Mouse (Mus musculus) heart, embryonic 14.5 days (tissue): ENCODE data around the gene Gm11060. TPM values are rescaled to one million over a fixed set of nuclear protein-coding genes. Genes with fewer than 3 reads are reported as not detected.

ENCODE experiments used
- ATAC-seq: fragments of 200-750 bp; cut with Nextera tagmentation; 2 replicates; pipeline ENCODE4 v1.8.0; 2017; ENCODE audit warnings: low read depth, moderate TSS enrichment; ENCODE audit not compliant: insufficient number of reproducible peaks, insufficient read depth, low FRiP score
- H3K27ac ChIP-seq, 2 experiments: fragments of 200-500 bp in 1 of 2; fragments of 300-500 bp in 1 of 2; sonication (generic) in 1 of 2; replicated peaks in 1 of 2; 2 replicates each; pipeline ENCODE4 v1.5.1; 2012 to 2014; ENCODE audit warnings: low read depth in 2 of 2, low read length in 2 of 2, control low read depth in 1 of 2, mild to moderate bottlenecking in 1 of 2, mixed read lengths in 1 of 2; ENCODE audit not compliant: control insufficient read depth in 1 of 2, insufficient read depth in 1 of 2
- H3K27me3 ChIP-seq: fragments of 300-500 bp; sonication (generic); 2 replicates; pipeline ENCODE4 v1.6.1; 2014; ENCODE audit warnings: mild to moderate bottlenecking, low read length, control low read depth; ENCODE audit not compliant: control insufficient read depth, insufficient read depth
- H3K36me3 ChIP-seq: fragments of 300-500 bp; sonication (generic); 2 replicates; pipeline ENCODE4 v1.6.1; 2014; ENCODE audit warnings: mild to moderate bottlenecking, control low read depth, low read length, mixed read lengths; ENCODE audit not compliant: control insufficient read depth, insufficient read depth
- H3K4me1 ChIP-seq, 2 experiments: fragments of 200-500 bp in 1 of 2; fragments of 300-500 bp in 1 of 2; sonication (generic) in 1 of 2; 2 replicates each; pipeline ENCODE4 v1.6.1; 2012 to 2014; ENCODE audit warnings: low read length in 2 of 2, control low read depth in 1 of 2, mixed read lengths in 1 of 2; ENCODE audit not compliant: control insufficient read depth in 2 of 2, insufficient read depth in 2 of 2
- H3K4me2 ChIP-seq: fragments of 300-500 bp; sonication (generic); 2 replicates; pipeline ENCODE4 v1.6.1; 2014; ENCODE audit warnings: mild to moderate bottlenecking, low read length
- H3K4me3 ChIP-seq, 2 experiments: fragments of 200-500 bp in 1 of 2; fragments of 300-500 bp in 1 of 2; sonication (generic) in 1 of 2; 2 replicates each; pipeline ENCODE4 v1.5.1; 2012 to 2014; ENCODE audit warnings: low read length in 2 of 2, mild to moderate bottlenecking in 2 of 2, control low read depth in 1 of 2, low read depth in 1 of 2, moderate library complexity in 1 of 2; ENCODE audit not compliant: control insufficient read depth in 1 of 2, insufficient read depth in 1 of 2
- H3K9ac ChIP-seq: fragments of 300-500 bp; sonication (generic); 2 replicates; pipeline ENCODE4 v1.6.1; 2014; ENCODE audit warnings: mild to moderate bottlenecking, low read length
- H3K9me3 ChIP-seq: fragments of 300-500 bp; sonication (generic); 2 replicates; pipeline ENCODE4 v1.6.1; 2016; ENCODE audit warnings: low read length, control low read depth; ENCODE audit not compliant: control insufficient read depth
- WGBS: fragments of 180-500 bp; shearing (Covaris S2); extraction: QIAGEN DNeasy Blood & Tissue Kit; methylation state at CpG from one replicate; pipeline ENCODE4 v1.1.7; 2014; 5-methylcytosine and 5-hydroxymethylcytosine counted together
- polyA plus RNA-seq: library from polyadenylated mRNA; unstranded; fragments of >200 nt; fragmentation: Nextera tagmentation; extraction: Ambion mirVana; gene quantifications from 2 replicates; pipeline ENCODE4 v1.2.1, GENCODE M21; 2014

The Gm11060 gene
- polyA plus RNA-seq = not detected in 2 replicates

- no peak for ATAC-seq
- H3K4me1 ChIP-seq = peaks cover 13 to 15% of the 10 kb centered on the region in 2 experiments
- H3K27me3 ChIP-seq = no peaks in the 10 kb centered on the region
- 76% methylated on average over 2 of the region's 2 CpGs for WGBS
- H3K27ac ChIP-seq = no peak within 1 kb of the TSS
- no peak within 1 kb of the TSS for H3K4me3 ChIP-seq
- no peaks in the 10 kb centered on the region for H3K36me3 ChIP-seq
- H3K9ac ChIP-seq = no peak within 1 kb of the TSS
- H3K9me3 ChIP-seq = no peaks in the 10 kb centered on the region
- no peak within 1 kb of the TSS for H3K4me2 ChIP-seq
Observed at GRCm38 (mm10) chr2:105091718-105092117, at the start of gene Gm11060. Gm11060 (plus strand) TSS chr2:105092018.

- Histone ChIP-seq H3K27ac (no peak overlapping the region), H3K9ac (no peak overlapping the region), H3K4me2 (no peak overlapping the region), H3K4me1 (no peaks in the 10 kb centered on the region), H3K36me3 (no peaks in the 10 kb centered on the region), H3K27me3 (no peaks in the 10 kb centered on the region), H3K9me3 (no peaks in the 10 kb centered on the region), H3K4me3 (no peak overlapping the region)
- WGBS = 70% methylated on average over 4 of the region's 4 CpGs
- ATAC-seq = no peak
Observed at GRCm38 (mm10) chr2:105043152-105043551, 48.7 kb upstream of the Gm11060 start.

GRCm38 (mm10) chr2:105048301-105048700 is 43.5 kb upstream of the Gm11060 start:
- Histone ChIP-seq H3K27me3 (no peaks in the 10 kb centered on the region), H3K9me3 (no peaks in the 10 kb centered on the region), H3K4me2 (no peak overlapping the region), H3K27ac (no peak overlapping the region), H3K36me3 (no peaks in the 10 kb centered on the region), H3K4me1 (no peaks in the 10 kb centered on the region), H3K9ac (no peak overlapping the region), H3K4me3 (no peak overlapping the region)
- ATAC-seq = no peak
- 64% methylated on average over 1 of the region's 1 CpGs for WGBS

- Histone ChIP-seq H3K36me3 (no peaks in the 10 kb centered on the region), H3K27ac (no peak overlapping the region), H3K4me2 (no peak overlapping the region), H3K9me3 (no peaks in the 10 kb centered on the region), H3K4me3 (no peak overlapping the region), H3K4me1 (no peaks in the 10 kb centered on the region), H3K9ac (no peak overlapping the region), H3K27me3 (no peaks in the 10 kb centered on the region)
- ATAC-seq = no peak
- 72% methylated on average over 1 of the region's 1 CpGs for WGBS
Observed at GRCm38 (mm10) chr2:105055529-105055928, 36.3 kb upstream of the Gm11060 start.

- Histone ChIP-seq H3K27me3 (no peaks in the 10 kb centered on the region), H3K9me3 (no peaks in the 10 kb centered on the region), H3K4me1 (no peaks in the 10 kb centered on the region), H3K4me3 (no peak overlapping the region), H3K9ac (no peak overlapping the region), H3K27ac (no peak overlapping the region), H3K36me3 (no peaks in the 10 kb centered on the region), H3K4me2 (no peak overlapping the region)
- no peak for ATAC-seq
- WGBS = 60% methylated on average over 7 of the region's 7 CpGs
Observed at GRCm38 (mm10) chr2:105058577-105059116, 33.2 kb upstream of the Gm11060 start.

- no peaks in the 10 kb centered on the region for H3K36me3 ChIP-seq
- H3K27ac ChIP-seq = no peak overlapping the region
- no peak overlapping the region for H3K9ac ChIP-seq
- no peaks in the 10 kb centered on the region for H3K9me3 ChIP-seq
- H3K4me3 ChIP-seq = no peak overlapping the region
- H3K4me2 ChIP-seq = no peak overlapping the region
- 54% methylated on average over 7 of the region's 7 CpGs for WGBS
- no peaks in the 10 kb centered on the region for H3K4me1 ChIP-seq
- no peaks in the 10 kb centered on the region for H3K27me3 ChIP-seq
- no peak for ATAC-seq
Observed at GRCm38 (mm10) chr2:105062741-105063372, 29.0 kb upstream of the Gm11060 start.

- 62% methylated on average over 4 of the region's 4 CpGs for WGBS
- ATAC-seq = no peak
- Histone ChIP-seq H3K27me3 (no peaks in the 10 kb centered on the region), H3K27ac (no peak overlapping the region), H3K9ac (no peak overlapping the region), H3K9me3 (no peaks in the 10 kb centered on the region), H3K4me1 (peaks cover 5% of the 10 kb centered on the region in 2 experiments; a peak in 1 of 4 replicates), H3K36me3 (no peaks in the 10 kb centered on the region), H3K4me2 (no peak overlapping the region), H3K4me3 (no peak overlapping the region)
Observed at GRCm38 (mm10) chr2:105072496-105072895, 19.3 kb upstream of the Gm11060 start.

GRCm38 (mm10) chr2:105074196-105074595 is 17.6 kb upstream of the Gm11060 start:
- H3K27ac ChIP-seq = no peak overlapping the region
- H3K9me3 ChIP-seq = no peaks in the 10 kb centered on the region
- peaks cover 5% of the 10 kb centered on the region in 2 experiments; a peak in 1 of 4 replicates for H3K4me1 ChIP-seq
- no peak overlapping the region for H3K4me2 ChIP-seq
- no peak for ATAC-seq
- no peak overlapping the region for H3K9ac ChIP-seq
- no peaks in the 10 kb centered on the region for H3K27me3 ChIP-seq
- H3K36me3 ChIP-seq = no peaks in the 10 kb centered on the region
- no peak overlapping the region for H3K4me3 ChIP-seq
- 15% methylated on average over 4 of the region's 4 CpGs for WGBS
